Mouse (Mus musculus): ENCODE data around the gene Zdhhc14.

Gene Zdhhc14

GRCm38 (mm10) chr17:5506553-5506952 lies 14.2 kb downstream of the Zdhhc14 start:
- no peak for DNase-seq

DNA sequence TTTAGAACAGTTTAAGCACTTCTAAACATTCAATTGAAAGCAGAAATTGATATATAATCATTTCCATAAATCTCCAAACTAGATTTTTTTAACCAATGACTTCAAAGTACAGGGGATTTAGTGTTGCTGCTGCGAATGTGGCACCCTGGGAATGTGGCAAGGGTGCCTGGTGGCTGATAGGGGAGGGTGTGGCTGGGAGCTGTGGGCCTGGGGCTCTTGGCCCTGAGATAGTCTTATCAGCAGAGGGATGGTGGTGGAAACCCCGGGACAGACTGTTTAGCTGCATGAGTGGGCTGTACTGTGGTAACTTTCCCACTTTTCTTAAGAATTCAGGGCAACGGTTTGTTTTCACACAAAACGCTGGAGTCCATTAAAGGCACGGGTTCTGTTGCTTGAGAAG lies 14.6 kb downstream of the Zdhhc14 start:
- DNase-seq: no peak

GRCm38 (mm10) chr17:5508030-5508429 lies 15.7 kb downstream of the Zdhhc14 start:
- no peak for DNase-seq

DNA sequence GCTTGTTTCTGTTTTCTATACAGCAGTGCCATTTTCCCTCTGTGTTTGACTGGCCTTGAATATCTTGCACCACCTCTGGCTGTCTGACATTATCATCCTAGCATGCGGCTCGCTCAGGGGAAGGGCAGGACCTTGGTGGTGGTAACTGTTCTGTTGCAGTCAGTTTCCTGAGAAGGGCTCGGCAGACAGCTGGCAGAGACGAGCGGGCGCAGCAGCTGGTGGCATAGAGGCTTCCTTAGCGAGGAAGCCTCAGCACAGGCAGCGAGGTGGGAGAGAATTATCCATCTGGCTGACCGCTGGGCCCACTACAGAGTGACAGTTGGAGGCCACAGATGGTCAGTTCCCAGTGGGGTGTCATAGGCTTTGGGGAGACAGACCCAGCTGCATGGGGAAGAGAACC lies 18.2 kb downstream of the Zdhhc14 start:
- no peak for DNase-seq

DNA sequence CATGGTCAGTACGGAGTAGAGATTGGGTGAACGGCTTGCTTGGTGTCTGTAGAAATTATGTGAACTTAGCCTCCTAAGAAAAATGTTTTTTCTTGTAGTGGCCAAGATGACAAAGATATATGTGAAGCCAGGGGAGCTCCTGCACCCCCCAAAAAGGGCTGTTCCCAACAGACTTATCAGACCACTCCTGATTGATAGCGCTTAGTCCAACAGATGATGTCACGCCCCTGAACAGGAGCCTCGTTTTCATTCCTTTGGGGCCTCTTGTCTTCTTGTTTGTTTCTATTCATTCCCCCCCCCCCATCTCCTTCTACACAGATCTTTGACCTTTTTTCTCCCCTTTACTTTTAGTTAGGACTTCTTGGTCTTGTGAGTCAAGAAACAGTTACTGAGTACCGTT lies 19.4 kb downstream of the Zdhhc14 start:
- DNase-seq: no peak

DNA sequence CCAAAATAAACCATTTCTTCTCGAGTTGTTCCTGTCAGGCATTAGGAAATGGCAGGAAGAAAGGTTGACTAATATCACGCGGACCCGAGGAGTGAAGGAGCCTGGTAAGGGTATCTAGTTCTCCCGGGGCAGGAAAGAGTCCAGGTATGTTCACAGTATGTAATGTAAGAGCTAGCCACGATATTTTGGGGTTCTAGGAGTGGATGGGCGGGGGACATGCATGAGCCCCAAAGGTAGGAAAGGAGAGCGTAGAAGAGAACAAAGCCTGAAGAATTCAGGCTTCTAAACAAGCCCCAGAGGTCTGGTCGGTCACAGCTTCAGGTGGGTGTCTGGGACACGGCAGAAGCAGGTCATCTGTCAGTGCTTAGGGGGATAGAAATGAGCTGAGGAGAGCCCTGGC lies 27.1 kb downstream of the Zdhhc14 start:
- no peak for DNase-seq

- no peak for DNase-seq
These were observed 27.7 kb downstream of the Zdhhc14 start for GRCm38 (mm10) chr17:5519910-5520592.

DNA sequence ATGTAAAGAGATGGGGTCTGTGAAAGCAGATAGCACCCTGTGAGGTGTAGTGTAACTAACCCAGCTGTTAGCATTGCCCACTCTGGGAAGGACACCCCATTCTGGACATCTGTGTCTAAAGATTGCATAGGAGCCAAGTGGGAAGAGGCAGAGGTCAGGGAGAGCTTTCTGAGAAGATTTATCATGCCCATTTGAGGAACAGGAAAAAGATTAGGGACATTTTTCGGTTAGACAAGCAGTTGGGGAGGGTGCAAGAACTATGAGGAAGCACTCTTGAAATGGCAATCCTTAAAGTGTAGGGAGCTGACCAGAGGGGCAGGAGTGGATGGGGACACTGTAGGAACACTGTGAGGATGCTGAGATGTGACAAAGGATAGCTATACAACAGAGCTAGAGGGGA lies 29.2 kb downstream of the Zdhhc14 start:
- no peak for DNase-seq

DNA sequence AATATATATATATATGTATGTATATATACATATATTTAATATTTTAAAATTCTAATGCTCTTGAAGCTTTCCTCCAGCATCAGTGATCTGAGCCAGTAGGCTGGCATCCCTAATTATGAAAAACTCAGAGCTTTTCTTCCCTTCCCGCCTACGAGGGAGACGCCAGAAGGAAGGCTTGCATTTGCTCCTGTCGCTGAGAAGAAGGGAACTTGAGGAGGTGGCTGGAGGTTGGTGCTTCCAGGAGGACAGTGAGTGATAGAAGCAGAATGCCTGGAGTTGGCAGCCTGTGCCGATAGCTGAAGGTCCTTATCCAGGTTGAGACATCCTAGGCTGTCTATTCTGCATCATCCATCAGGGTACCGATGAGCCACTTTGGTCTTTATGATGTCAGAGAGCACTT lies 37.2 kb downstream of the Zdhhc14 start:
- DNase-seq: no peak

GRCm38 (mm10) chr17:5532816-5533215 lies 40.5 kb downstream of the Zdhhc14 start:
- no peak for DNase-seq

- DNase-seq: peak in 1 of 2 experiments; percentile 21
These were observed 43.0 kb downstream of the Zdhhc14 start for GRCm38 (mm10) chr17:5535357-5535756.

DNA sequence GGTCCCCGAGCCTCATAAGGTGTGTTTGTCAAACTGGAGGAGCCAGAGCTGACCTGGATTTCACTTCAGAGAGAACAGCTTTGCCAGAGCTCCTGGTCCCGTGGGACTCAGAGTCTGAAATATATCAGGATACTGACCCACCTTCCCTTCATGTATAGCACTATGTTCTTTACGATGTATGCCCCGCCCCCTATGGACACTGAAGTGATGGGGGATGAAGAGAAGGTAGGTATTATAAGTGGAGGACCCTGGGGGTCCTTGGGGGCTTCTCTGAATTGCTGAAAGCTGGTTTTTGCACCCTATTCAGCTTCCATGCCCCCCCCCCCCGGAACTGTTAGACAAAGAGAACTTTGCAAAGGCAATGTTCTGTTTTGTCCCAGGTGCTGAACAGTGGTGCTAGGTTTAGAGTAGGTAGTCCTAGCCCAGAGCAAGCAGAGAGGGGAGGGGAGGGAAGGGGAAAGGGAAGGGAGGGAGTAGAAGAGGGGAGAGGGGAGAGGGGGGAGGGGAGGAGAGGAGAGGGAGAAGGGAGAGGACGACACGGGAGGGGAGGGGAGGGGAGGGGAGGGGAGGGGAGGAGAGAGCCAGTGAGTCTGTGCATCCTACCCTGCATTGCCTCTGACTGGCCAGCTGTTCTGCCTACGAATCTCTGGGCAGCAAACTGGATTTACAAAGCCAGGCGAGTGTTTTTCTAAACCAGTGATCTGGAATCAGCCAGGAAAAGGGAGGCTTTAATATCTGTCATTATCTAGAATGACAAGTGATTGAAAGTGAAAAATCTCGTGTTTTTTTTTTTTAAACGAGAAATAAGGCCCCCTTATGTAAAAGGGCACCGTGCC lies 44.1 kb downstream of the Zdhhc14 start:
- DNase-seq: no peak

GRCm38 (mm10) chr17:5537095-5537575 lies 44.8 kb downstream of the Zdhhc14 start:
- DNase-seq: no peak

DNA sequence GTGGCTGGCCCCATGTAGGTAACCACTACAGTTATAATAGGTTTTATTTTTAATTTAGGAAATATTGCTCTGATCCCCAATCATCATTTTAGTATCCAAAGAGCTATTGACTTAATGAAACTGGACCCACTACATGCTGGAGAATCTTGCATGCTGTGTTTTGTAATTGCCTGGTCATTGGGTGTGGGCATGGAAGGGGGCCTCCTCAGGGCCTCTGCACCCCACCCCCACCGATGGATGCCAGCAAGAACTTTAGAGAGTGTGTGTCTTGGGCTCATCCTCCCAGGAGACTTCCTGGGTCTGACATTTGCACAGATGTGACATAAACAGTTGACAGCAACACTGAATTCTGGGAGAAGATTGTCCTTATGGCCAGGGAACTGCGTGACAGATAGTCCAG lies 49.8 kb downstream of the Zdhhc14 start:
- no peak for DNase-seq

GRCm38 (mm10) chr17:5544065-5544464 lies 51.7 kb downstream of the Zdhhc14 start:
- DNase-seq: no peak

- no peak for DNase-seq
These were observed 52.7 kb downstream of the Zdhhc14 start for GRCm38 (mm10) chr17:5545065-5545464.

DNA sequence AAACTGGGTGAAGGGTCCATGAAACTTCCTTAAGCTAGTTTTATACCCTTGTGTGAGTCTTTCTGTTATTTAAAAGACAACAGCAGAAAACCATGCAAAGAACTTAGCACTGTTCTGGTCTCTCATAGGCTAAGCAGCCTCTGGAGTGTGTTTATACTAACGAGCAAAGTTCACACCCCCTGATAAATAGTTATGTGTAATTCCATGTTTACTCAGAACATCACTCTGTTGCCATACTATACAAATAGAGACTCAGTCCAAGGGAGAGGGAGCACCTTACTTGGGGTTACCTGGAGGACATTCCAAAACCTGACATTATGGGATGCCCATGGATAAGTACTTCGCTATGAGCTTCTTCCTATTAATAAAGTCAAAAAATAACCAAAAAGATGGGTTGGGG lies 56.2 kb downstream of the Zdhhc14 start:
- no peak for DNase-seq

DNA sequence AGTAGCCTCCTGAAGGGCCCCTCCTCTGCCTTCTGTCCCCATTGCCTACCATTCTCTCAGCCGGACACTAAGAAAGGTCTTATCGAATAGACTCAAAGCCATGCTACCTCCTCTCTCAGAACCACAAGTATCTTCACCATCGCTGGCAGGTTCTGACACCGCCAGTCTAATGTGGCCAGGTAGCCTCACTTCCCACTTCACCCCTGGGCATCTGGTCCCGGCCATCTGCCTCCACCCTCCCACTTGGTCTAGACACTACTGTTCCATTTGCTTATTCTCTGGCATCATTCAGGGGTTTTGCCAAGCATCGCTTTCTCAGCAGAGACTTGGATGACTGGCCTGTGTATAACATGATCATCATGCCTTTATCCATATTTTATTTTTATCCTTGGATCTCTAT lies 57.1 kb downstream of the Zdhhc14 start:
- DNase-seq: no peak

DNA sequence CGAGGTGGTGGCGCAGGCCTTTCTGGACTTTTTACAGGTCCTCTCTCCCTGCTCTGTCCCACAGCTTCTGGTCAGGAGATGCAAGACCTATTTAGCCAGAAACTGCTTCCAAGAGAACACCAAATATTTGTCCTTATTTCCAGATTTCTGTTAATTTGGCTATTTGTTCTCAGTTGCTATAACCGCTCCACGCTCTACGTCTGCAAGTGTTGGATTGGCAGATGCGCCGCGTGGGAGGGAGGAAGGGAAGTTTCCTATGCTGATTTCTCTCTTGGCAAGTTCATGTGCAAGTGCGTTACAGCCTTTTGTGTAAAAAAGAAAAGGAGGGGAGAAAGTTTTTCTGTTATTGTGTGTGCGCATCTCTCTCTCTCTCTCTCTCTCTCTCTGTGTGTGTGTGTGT lies 58.1 kb downstream of the Zdhhc14 start:
- no peak for DNase-seq

DNA sequence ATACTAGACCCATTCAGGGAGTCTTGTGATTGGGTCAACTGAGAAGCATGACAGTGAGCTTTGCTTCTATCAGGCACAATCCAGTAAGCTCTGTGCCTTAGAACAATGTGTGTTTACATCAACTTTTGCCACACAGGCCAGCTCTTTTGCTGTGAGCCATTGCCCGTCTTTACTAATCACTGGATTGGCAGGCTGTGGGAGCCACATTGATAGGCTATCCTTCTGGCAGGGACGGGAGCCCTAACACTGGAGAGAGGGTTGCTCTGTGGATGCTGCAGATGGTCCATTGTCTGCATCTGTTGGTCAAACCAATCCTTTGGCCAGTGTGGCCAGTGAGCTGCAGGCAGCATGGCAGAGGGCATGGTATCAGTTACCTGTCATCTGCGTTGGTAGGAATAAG lies 58.8 kb downstream of the Zdhhc14 start:
- no peak for DNase-seq

DNA sequence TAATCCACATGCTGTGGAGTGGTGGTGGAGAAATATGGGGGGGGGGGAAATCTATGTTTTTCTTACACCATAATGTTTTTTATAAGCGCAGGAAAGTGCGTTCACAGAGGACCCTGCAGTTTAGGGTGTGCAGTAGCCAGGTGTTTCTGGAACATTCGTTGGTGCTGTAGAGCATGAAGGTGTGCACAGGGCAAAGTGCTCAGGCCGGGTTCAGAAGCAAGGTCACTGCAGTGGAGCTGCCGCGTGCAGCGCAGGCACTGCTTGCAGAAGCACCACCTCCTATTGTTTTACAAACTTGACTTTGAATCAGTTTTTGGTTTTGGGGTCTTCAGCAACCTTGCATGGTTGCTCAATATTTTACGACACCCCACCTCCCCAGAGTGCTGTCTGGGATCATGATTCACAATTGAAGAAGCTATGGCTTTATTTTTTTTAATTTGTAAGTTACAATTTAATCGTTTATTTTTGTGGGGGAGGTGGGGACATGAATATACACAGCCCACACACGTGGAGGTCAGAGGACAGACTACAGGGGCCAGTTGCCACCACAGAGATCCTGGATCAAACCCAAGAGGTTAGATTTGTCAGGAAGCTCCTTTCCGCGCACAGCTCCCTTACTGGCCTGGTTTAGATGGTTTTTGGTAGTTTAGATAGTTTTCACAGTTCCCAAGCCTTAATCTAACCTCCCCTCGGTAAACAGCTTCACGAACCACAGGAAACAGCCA lies 59.8 kb downstream of the Zdhhc14 start:
- DNase-seq: peak in 1 of 2 experiments; percentile 21

DNA sequence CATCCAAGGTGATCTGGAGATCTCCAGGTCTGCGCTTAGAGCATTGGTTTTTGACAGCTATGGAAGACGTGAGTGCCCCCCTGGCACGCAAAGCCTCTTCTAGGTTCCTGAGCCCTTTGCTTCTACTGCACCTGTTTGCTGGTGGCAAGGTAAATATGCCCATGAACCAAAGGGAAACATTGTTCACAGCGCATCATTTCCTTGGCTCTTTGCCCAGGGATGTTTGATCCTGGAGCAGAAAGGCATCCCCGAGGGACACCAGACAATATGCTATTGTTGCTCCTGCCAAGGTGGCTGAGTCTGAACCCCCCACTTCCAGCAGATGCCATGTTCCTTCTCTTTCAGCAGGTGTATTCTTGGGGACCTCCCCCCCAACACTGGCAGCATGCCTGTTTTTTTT lies 61.2 kb downstream of the Zdhhc14 start:
- no peak for DNase-seq

- DNase-seq: no peak
These were observed 62.2 kb downstream of the Zdhhc14 start for GRCm38 (mm10) chr17:5554573-5554972.

DNA sequence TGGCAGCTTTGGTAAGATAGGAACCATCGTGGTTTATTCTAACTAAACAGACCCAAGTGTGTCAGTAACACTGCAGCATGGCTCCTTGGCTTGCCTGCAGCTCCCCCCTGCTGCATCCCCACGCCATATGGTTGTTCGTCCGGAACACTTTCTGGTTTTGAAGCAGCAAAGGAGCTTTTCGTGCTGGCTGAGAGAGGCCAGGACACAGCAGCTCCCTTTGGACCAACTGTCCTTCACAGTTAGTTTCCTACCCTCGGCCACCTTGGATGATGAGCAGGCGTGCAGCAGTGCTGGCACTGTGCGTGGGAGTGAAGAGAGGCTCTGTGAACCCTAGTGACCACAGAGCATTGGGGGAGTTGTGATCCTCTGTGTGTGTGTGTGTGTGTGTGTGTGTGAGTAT lies 64.2 kb downstream of the Zdhhc14 start:
- no peak for DNase-seq

Measured in kidney, adult 8-10 months (tissue).